Mouse (Mus musculus): ENCODE results near the gene Prr23a1. TPM values are rescaled to one million over a fixed set of nuclear protein-coding genes. Genes with fewer than 3 reads are reported as not detected.

Prr23a1 gene
- total RNA-seq, 2 experiments from 2014 or later, result not detected

GRCm38 (mm10) chr9:98837537-98838074 is 4.7 kb upstream of the Prr23a1 start:
- Histone ChIP-seq H3K4me3 (no peak overlapping the region), H3K27ac (no peak overlapping the region)
- no peak for DNase-seq (ENCODE audit: low spot score in 2 of 2)
- no peak for TF ChIP-seq CTCF (conservative IDR thresholded peaks at IDR 0.05)

- no peak for DNase-seq (ENCODE audit: low spot score in 2 of 2)
- peak; percentile 15; the same call in 1 of the 2 replicates for TF ChIP-seq CTCF (conservative IDR thresholded peaks at IDR 0.05)
- H3K27ac ChIP-seq, result no peak within 1 kb of the TSS
- H3K4me3 ChIP-seq, result no peak within 1 kb of the TSS
Observed at GRCm38 (mm10) chr9:98856210-98856609, 13.9 kb downstream of the Prr23a1 start, which contains the start of gene Prr23a2. Gene Prr23a2, plus strand, starts transcription at chr9:98856494.

- peak; percentile 61 for TF ChIP-seq CTCF (conservative IDR thresholded peaks at IDR 0.05)
- Histone ChIP-seq H3K4me3 (no peak overlapping the region), H3K27ac (no peak overlapping the region)
- DNase-seq (ENCODE audit: low spot score in 2 of 2), result no peak
Observed at GRCm38 (mm10) chr9:98863463-98863862, 21.2 kb downstream of the Prr23a1 start.

- TF ChIP-seq CTCF (conservative IDR thresholded peaks at IDR 0.05), result no peak
- Histone ChIP-seq H3K4me3 (no peak within 1 kb of the TSS), H3K27ac (no peak within 1 kb of the TSS)
- no peak for DNase-seq (ENCODE audit: low spot score in 2 of 2)
Observed at GRCm38 (mm10) chr9:98864571-98864970, 22.3 kb downstream of the Prr23a1 start, which contains the start of gene Prr23a3. Gene Prr23a3, plus strand, starts transcription at chr9:98864767.

Other genes starting within 250 kb of the Prr23a1 start
- 10 to 100 TPM; 29.0 to 32.4 TPM for gene Mrps22, start 240.8 kb upstream of the Prr23a1 start, total RNA-seq (2021)
- not detected for gene Prr23a2, start 14.0 kb downstream of the Prr23a1 start, total RNA-seq (2021)
- not detected for gene Prr23a3, start 22.3 kb downstream of the Prr23a1 start, total RNA-seq (2021)
- gene 7420426K07Rik, start 60.6 kb downstream of the Prr23a1 start, total RNA-seq (2021), result not detected
- gene Foxl2, start 112.8 kb downstream of the Prr23a1 start, total RNA-seq (2021), result 1 to 10 TPM in 1 of 2 experiments, under 1 TPM in 1; 0.92 to 1.0 TPM
- gene Faim, start 143.9 kb downstream of the Prr23a1 start, total RNA-seq (2021), result 10 to 100 TPM; 60.0 to 61.1 TPM
- gene Gm1123, start 193.2 kb downstream of the Prr23a1 start, total RNA-seq (2021), result under 1 TPM; 0.22 to 0.38 TPM

All from layer of hippocampus, adult 2 months (tissue).